Mouse (Mus musculus) stomach, embryonic 16.5 days (tissue): ENCODE measurements at regions not wholly inside any gene's neighbourhood (a gene's known extent, or its start where the extent isn't known, plus 50 kb on each side); places are given as distances from the start of the nearest gene placed in this dataset.

Experiments
- ATAC-seq: fragments of 200-750 bp; cut with Nextera tagmentation; 2 replicates; pipeline ENCODE4 v1.8.0; 2017; ENCODE audit warnings: moderate number of reproducible peaks, moderate TSS enrichment; ENCODE audit not compliant: insufficient read depth, low FRiP score
- H3K27ac ChIP-seq: fragments of 300-500 bp; sonication (generic); 2 replicates; pipeline ENCODE4 v1.5.1; 2014; ENCODE audit warnings: low read length
- H3K27me3 ChIP-seq: fragments of 300-500 bp; sonication (generic); 2 replicates; pipeline ENCODE4 v1.6.1; 2014; ENCODE audit warnings: low read length, control low read depth, mixed read lengths; ENCODE audit not compliant: control insufficient read depth, insufficient read depth
- H3K36me3 ChIP-seq: fragments of 300-500 bp; sonication (generic); 2 replicates; pipeline ENCODE4 v1.6.1; 2014; ENCODE audit warnings: low read length; ENCODE audit not compliant: control insufficient read depth, insufficient read depth
- H3K4me1 ChIP-seq: fragments of 300-500 bp; sonication (generic); 2 replicates; pipeline ENCODE4 v1.6.1; 2014; ENCODE audit warnings: low read length, control low read depth, mixed read lengths; ENCODE audit not compliant: control insufficient read depth, insufficient read depth
- H3K4me2 ChIP-seq: fragments of 300-500 bp; sonication (generic); 2 replicates; pipeline ENCODE4 v1.6.1; 2014; ENCODE audit warnings: low read depth, low read length, mixed read lengths
- H3K4me3 ChIP-seq: fragments of 300-500 bp; sonication (generic); replicated peaks from 2 replicates; pipeline ENCODE4 v1.5.1; 2014; ENCODE audit warnings: mild to moderate bottlenecking, low read length
- H3K9ac ChIP-seq: fragments of 300-500 bp; sonication (generic); 2 replicates; pipeline ENCODE4 v1.6.1; 2014; ENCODE audit warnings: low read length
- H3K9me3 ChIP-seq: fragments of 300-500 bp; sonication (generic); replicated peaks from 2 replicates; pipeline ENCODE4 v1.6.1; 2016; ENCODE audit warnings: low read length, control low read depth; ENCODE audit not compliant: control insufficient read depth
- WGBS: fragments of 180-500 bp; shearing (Covaris S2); extraction: QIAGEN DNeasy Blood & Tissue Kit; methylation state at CpG from one replicate; pipeline ENCODE4 v1.1.7; 2014; 5-methylcytosine and 5-hydroxymethylcytosine counted together

- Histone ChIP-seq H3K4me2 (no peak overlapping the region), H3K9me3 (no peaks in the 10 kb centered on the region), H3K4me1 (no peaks in the 10 kb centered on the region), H3K36me3 (no peaks in the 10 kb centered on the region), H3K4me3 (no peak overlapping the region), H3K27me3 (no peaks in the 10 kb centered on the region), H3K9ac (no peak overlapping the region), H3K27ac (no peak overlapping the region)
- whole genome bisulfite sequencing, result 77% methylated on average over 9 of the region's 9 CpGs
- no peak for ATAC-seq
Observed at GRCm38 (mm10) chr13:44305134-44305991, 423.9 kb upstream of the Jarid2 start.

DNA sequence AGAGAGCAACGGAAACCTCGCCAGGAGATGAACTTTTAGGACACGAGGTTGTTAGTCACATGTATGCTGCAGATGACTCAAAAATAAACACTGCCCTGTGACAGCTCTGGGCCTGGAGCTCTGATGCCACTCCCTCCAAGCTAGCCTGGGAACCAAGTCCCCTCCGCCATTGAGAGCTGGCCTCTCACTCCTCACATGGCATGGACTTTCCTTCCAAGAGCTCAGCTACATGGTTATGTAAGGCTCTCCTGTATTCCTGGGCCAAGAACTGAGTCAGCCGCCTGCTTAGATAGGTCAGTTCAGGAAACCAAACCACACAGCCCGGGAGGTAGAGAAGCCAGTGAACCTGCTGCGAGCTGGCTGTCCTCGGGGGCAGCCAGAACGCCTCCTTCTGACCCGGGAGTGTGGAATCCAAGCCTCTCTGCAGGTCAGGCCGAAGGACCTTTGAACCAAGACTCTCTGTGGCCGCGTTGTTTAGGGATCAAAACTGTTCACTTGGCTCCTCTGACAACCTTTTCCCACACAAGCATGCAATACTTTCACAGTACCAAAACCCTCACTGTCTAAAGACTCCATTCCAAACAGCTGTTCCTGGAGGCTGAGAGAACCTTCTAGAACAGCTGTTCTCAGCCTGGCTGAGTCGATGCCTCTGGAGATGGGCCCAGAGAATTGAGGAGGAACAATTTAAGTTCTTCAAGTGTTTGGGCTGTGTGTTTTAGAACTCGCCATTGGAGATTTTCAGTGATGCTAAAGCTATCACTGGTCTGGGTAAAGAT lies 422.8 kb upstream of the Jarid2 start:
- Histone ChIP-seq H3K4me2 (no peak overlapping the region), H3K9ac (no peak overlapping the region), H3K9me3 (no peaks in the 10 kb centered on the region), H3K27me3 (no peaks in the 10 kb centered on the region), H3K4me3 (no peak overlapping the region), H3K27ac (no peak overlapping the region), H3K36me3 (no peaks in the 10 kb centered on the region), H3K4me1 (no peaks in the 10 kb centered on the region)
- WGBS, result 72% methylated on average over 15 of the region's 15 CpGs
- ATAC-seq, result no peak

DNA sequence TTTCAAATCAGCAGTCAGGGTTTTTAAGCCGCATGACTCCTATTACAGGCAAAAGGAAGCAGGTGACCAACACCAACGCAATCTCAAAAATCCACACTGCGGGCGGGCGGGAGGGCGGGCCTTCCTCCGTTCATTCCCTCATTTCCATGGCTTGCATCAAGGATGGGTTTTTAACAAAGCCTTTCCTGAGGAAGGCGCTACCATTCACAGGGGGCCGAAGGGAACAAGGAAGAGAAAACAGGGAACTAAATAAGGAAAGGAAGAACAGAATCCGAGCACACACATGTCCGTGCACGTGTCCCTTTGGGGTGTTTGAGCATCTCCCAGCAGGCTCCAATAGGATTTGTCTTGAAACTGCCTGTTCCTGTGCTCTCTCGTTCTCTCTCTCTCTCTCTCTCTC lies 421.0 kb upstream of the Jarid2 start:
- Histone ChIP-seq H3K4me3 (no peak overlapping the region), H3K9ac (no peak overlapping the region), H3K36me3 (no peaks in the 10 kb centered on the region), H3K27ac (no peak overlapping the region), H3K4me1 (no peaks in the 10 kb centered on the region), H3K9me3 (no peaks in the 10 kb centered on the region), H3K4me2 (no peak overlapping the region), H3K27me3 (no peaks in the 10 kb centered on the region)
- ATAC-seq, result no peak
- 61% methylated on average over 13 of the region's 13 CpGs for WGBS

DNA sequence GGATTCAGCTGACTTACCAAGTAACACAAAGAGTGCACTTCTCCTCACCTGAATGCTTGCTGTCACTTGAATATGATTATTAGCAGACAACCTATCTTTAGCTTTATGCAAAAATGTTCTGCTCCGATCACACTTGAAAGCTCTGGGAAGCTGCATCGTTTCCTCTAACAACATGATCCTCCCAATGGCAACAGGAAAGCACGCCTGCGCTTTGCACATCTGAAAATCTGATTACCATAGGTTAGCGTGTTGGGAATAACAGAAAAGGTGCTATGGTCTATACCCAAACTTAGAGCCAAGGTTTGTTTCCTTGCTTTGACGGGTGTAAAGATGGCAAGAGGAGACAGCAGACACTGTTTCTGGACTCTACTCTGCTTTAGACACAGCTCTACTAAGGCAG lies 417.0 kb upstream of the Jarid2 start:
- no peaks in the 10 kb centered on the region for H3K27me3 ChIP-seq
- WGBS, result 89% methylated on average over 6 of the region's 6 CpGs
- no peak for ATAC-seq

DNA sequence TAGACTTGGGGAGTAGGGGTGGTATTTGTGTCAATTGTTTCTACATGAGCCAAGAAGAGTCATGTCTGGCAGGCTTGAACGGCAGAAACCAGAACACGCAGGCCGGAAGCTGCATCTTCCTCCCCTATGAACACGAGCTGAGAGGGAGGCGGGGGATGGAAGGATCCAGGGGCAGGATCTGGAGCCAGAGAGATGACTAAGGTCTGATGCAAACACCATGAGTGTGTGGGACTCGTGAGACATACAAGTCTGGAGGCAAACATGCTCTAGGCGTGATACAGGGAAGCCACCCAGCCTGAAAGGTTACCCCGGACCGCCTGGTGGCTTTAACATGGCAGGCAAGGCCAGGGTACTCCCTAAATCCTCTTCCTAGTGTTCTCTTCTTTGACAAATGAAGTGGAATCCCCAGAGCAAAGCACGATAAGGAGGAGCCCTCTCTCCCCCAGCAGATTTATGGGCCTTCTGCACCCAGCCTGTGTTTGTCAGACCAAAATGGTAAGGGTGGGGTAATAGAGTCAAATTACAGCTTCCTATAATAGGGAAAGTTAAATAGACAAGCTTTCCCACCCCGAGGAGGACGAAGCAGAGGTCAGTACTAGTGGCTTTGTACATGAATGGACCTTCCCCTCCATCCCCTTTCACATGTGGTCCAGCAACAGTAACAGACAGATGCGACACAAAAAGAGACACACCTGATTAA lies 412.4 kb upstream of the Jarid2 start:
- Histone ChIP-seq H3K4me1 (no peaks in the 10 kb centered on the region), H3K36me3 (no peaks in the 10 kb centered on the region), H3K9me3 (no peaks in the 10 kb centered on the region), H3K27ac (no peak overlapping the region), H3K27me3 (no peaks in the 10 kb centered on the region), H3K4me3 (no peak overlapping the region), H3K4me2 (no peak overlapping the region), H3K9ac (no peak overlapping the region)
- ATAC-seq, result no peak
- WGBS, result 63% methylated on average over 13 of the region's 13 CpGs

More for the DNA sequence above, 417.0 kb upstream of the Jarid2 start:
- H3K4me1 ChIP-seq, result no peaks in the 10 kb centered on the region
- no peak overlapping the region for H3K4me2 ChIP-seq
- no peak overlapping the region for H3K4me3 ChIP-seq
- H3K9ac ChIP-seq, result no peak overlapping the region
- H3K9me3 ChIP-seq, result no peaks in the 10 kb centered on the region
- H3K27ac ChIP-seq, result no peak overlapping the region
- no peaks in the 10 kb centered on the region for H3K36me3 ChIP-seq

DNA sequence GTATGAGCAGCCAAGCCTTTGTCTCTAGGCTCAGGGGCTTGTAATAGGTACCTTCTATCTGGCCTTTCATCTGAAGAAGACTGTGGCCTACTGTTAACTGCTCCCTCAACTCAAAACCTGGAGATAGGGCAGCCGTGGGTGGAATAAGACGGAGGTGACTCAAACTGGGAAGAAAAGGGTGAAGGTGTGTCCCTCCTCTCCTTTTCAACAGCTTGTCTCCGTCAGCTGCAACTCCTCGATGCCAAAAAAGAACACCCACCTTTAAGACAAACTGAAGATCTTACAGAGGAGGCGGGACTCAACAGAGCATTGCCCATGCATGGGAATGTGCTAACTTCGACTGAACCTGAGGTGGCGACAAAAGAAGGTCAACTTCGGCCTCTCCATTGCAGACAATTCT lies 411.7 kb upstream of the Jarid2 start:
- H3K4me1 ChIP-seq, result no peaks in the 10 kb centered on the region
- WGBS, result 70% methylated on average over 8 of the region's 8 CpGs
- ATAC-seq, result no peak
- H3K27me3 ChIP-seq, result no peaks in the 10 kb centered on the region
- no peaks in the 10 kb centered on the region for H3K36me3 ChIP-seq
- no peak overlapping the region for H3K9ac ChIP-seq
- H3K4me3 ChIP-seq, result no peak overlapping the region
- no peak overlapping the region for H3K4me2 ChIP-seq
- H3K9me3 ChIP-seq, result no peaks in the 10 kb centered on the region
- H3K27ac ChIP-seq, result no peak overlapping the region

- no peak for ATAC-seq
- Histone ChIP-seq H3K27me3 (no peaks in the 10 kb centered on the region), H3K27ac (no peak overlapping the region), H3K9me3 (no peaks in the 10 kb centered on the region), H3K9ac (no peak overlapping the region), H3K36me3 (no peaks in the 10 kb centered on the region), H3K4me3 (no peak overlapping the region), H3K4me2 (no peak overlapping the region), H3K4me1 (no peaks in the 10 kb centered on the region)
- WGBS, result 88% methylated on average over 9 of the region's 9 CpGs
Observed at GRCm38 (mm10) chr13:44319101-44319500, 410.2 kb upstream of the Jarid2 start.

DNA sequence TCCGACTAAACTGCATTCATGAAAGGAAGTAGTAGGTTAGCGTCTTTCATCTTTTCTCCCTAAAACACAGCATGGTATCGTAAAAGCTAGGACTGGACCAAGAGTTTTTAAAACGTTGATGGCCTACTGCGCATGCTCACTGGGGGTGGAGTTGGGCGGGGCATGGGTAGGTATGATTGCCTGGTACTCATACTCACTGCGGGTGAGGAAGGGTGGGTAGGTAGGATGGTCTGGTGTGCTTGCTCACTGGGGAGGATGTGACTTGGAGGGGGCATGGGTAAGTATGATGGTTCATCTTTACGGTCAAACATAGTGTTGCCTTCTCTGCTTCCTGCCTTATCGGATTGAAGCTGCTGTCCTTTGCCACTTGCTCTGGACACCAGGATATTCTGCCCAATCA lies 409.8 kb upstream of the Jarid2 start:
- ATAC-seq, result no peak
- Histone ChIP-seq H3K9ac (no peak overlapping the region), H3K4me2 (no peak overlapping the region), H3K4me1 (no peaks in the 10 kb centered on the region), H3K27ac (no peak overlapping the region), H3K36me3 (no peaks in the 10 kb centered on the region), H3K27me3 (no peaks in the 10 kb centered on the region), H3K4me3 (no peak overlapping the region), H3K9me3 (no peaks in the 10 kb centered on the region)
- 95% methylated on average over 9 of the region's 9 CpGs for WGBS

GRCm38 (mm10) chr13:44320311-44320710 lies 409.0 kb upstream of the Jarid2 start:
- Histone ChIP-seq H3K4me2 (no peak overlapping the region), H3K4me1 (no peaks in the 10 kb centered on the region), H3K36me3 (no peaks in the 10 kb centered on the region), H3K27ac (no peak overlapping the region), H3K9ac (no peak overlapping the region), H3K27me3 (no peaks in the 10 kb centered on the region), H3K4me3 (no peak overlapping the region), H3K9me3 (no peaks in the 10 kb centered on the region)
- 87% methylated on average over 4 of the region's 4 CpGs for WGBS
- ATAC-seq, result no peak
